Mouse (Mus musculus) regulatory T cell (primary cell): ENCODE results near the gene Tbk1.

Experiments used
- in situ Hi-C: fragments of 300-600 bp; cut with MboI, MseI; formaldehyde crosslinking; loops from one replicate; pipeline ENCODE4 v1.15.1; 2025; ENCODE audit warnings: high pct_unique_total_duplicates

Tbk1 gene

GRCm38 (mm10) chr10:121501160-121501559, 85.4 kb downstream of the Tbk1 start:
- in situ Hi-C loops: no loop called here

GRCm38 (mm10) chr10:121500034-121500433, 86.6 kb downstream of the Tbk1 start:
- in situ Hi-C loops: no loop called here

- in situ Hi-C loops: no loop called here
These were observed 87.5 kb downstream of the Tbk1 start for GRCm38 (mm10) chr10:121499063-121499462.

- in situ Hi-C loops: no loop called here
These were observed 88.1 kb downstream of the Tbk1 start for GRCm38 (mm10) chr10:121498481-121498904.

GRCm38 (mm10) chr10:121497968-121498367, 88.6 kb downstream of the Tbk1 start:
- in situ Hi-C loops: no loop called here

- in situ Hi-C loops: no loop called here
These were observed 90.0 kb downstream of the Tbk1 start for GRCm38 (mm10) chr10:121496616-121497015.
